Mouse (Mus musculus): ENCODE data around the gene Ddx60.

DNA sequence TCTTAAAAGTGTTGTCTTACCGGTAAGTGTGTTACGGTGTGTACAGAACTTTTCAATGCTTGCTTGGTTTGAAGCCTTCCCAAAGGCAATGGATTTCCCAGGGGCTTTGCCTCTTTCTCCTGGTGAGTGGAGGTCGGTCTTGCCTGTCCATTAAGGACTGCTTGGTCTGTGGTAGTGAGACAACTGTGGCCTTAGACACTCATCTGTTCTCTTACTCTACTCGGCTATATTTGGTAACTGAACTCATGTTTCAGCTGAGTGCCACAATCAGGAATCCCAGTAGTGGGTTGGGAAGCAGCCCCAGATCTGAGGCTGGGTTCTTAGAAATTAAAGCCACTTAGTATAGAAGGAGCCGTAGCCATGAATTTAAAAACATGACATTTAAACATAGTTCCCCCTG, 25.4 kb upstream of the Ddx60 start, which contains the start of gene Palld:
- TF ChIP-seq POLR2A (IDR thresholded peaks at IDR 0.05; ENCODE audit: control insufficient read depth, low read depth, low read length) = no peak
- TF ChIP-seq CTCF (IDR thresholded peaks at IDR 0.05; ENCODE audit: control insufficient read depth, insufficient read depth, insufficient replicate concordance, low read depth, low read length) = no peak
